Mouse (Mus musculus): Measurements from ENCODE around the gene Car10. TPM values are rescaled to one million over a fixed set of nuclear protein-coding genes. Genes with fewer than 3 reads are reported as not detected.

Car10 gene
- polyA plus RNA-seq, 1 experiment: 0.55 TPM

DNA sequence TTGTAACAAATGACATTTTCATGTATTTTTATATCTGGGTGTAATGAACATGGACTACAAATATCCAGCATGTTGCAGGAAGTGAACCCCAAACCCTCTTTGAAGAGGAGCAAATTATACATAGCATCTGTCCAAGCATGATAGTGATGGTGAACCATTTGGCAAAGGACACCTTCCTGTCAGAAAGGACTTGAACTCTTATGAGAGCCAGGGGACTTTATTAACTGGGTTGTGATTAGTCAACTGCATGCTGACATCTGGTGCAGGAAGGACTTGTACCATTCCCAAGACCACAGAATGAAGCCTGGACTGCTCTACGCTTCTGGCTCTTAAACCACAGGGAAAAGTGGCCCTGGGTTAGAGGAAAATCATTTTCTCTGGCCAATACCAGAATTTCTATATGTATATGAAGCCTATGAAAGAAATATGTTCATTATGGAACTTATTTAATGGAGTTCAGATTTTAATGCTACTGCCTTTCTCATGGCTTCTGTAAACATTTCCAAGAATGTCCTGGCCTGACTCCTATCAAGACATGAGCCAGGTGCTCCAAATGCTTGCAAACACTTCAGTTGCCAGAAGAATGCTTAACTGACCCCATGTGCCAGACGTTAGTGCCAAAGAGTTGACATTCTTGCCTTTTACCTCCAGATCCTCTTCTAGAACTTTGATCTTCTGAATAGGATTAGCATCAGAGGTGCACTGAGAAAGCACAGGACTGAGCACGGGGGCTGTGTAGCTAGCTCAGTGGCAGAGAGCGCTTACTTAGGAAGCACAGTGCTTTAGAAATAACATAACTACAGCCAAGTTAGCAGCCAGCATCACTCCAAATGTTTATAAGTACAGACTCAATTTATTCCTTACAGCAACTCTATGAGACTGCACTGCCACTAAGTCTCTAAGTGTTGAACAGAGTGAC lies 337.4 kb downstream of the Car10 start:
- no peak overlapping the region for H3K4me3 ChIP-seq (replicated peaks; ENCODE audit: control insufficient read depth, low read depth, low read length)
- TF ChIP-seq POLR2A (IDR thresholded peaks at IDR 0.05; ENCODE audit: borderline replicate concordance, control insufficient read depth, low read depth, low read length): no peak
- no peak for TF ChIP-seq CTCF (IDR thresholded peaks at IDR 0.05; ENCODE audit: control insufficient read depth, insufficient read depth, low read length)
- H3K27ac ChIP-seq (ENCODE audit: control insufficient read depth, insufficient read depth, low read depth, low read length, poor library complexity): no peak overlapping the region
- WGBS: 55% methylated on average over 4 of the region's 4 CpGs
- no peaks in the 10 kb centered on the region for H3K4me1 ChIP-seq (ENCODE audit: control insufficient read depth, insufficient read depth, low read length)

DNA sequence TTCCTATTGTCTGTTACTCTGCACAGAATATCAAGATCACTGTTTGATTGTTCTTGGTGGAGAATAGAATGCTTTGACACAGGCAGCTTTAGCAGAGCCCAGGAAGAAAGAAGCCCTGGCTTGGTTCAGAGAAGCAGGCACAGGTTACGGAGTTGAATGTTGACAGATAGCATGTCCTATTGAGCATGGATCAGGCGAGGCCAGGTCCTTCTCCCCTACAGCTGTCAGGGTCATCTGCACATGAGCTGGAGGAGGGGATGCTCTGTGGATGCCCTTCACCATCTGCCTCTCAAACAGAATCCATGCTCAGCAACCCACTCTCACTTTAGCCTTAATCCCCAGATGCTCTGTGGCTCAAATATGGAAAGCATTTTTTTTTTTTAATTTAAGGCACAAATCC lies 339.1 kb downstream of the Car10 start:
- TF ChIP-seq CTCF (IDR thresholded peaks at IDR 0.05; ENCODE audit: control insufficient read depth, insufficient read depth, low read length): no peak
- no peak for TF ChIP-seq POLR2A (IDR thresholded peaks at IDR 0.05; ENCODE audit: borderline replicate concordance, control insufficient read depth, low read depth, low read length)
- Histone ChIP-seq H3K4me3 (replicated peaks; ENCODE audit: control insufficient read depth, low read depth, low read length) (no peak overlapping the region), H3K4me1 (ENCODE audit: control insufficient read depth, insufficient read depth, low read length) (no peaks in the 10 kb centered on the region), H3K27ac (ENCODE audit: control insufficient read depth, insufficient read depth, low read depth, low read length, poor library complexity) (no peak overlapping the region)
- WGBS: 67% methylated on average over 2 of the region's 2 CpGs

DNA sequence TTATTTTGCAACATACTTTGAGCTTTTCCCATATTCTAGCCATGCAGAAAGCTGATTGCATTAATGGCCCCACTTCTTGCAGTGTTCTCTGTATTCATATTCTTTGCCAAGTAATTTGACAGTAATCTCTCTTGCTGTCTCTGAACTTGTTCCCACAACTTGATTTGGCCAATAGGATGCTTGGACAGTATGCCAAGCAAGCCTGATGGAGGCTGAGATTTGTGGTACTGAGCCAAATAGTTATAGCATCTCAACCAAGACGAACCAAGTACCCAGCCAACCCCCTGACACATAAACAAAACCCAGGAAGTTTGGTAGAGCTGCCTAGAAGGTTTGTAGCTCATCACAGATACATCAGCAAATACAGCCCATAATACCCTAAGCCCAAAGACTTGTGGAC lies 342.6 kb downstream of the Car10 start:
- no peaks in the 10 kb centered on the region for H3K4me1 ChIP-seq (ENCODE audit: control insufficient read depth, insufficient read depth, low read length)
- 61% methylated on average over 1 of the region's 1 CpGs for WGBS
- H3K27ac ChIP-seq (ENCODE audit: control insufficient read depth, insufficient read depth, low read depth, low read length, poor library complexity): no peak overlapping the region
- TF ChIP-seq CTCF (IDR thresholded peaks at IDR 0.05; ENCODE audit: control insufficient read depth, insufficient read depth, low read length) (no peak), POLR2A (IDR thresholded peaks at IDR 0.05; ENCODE audit: borderline replicate concordance, control insufficient read depth, low read depth, low read length) (no peak)
- H3K4me3 ChIP-seq (replicated peaks; ENCODE audit: control insufficient read depth, low read depth, low read length): no peak overlapping the region

DNA sequence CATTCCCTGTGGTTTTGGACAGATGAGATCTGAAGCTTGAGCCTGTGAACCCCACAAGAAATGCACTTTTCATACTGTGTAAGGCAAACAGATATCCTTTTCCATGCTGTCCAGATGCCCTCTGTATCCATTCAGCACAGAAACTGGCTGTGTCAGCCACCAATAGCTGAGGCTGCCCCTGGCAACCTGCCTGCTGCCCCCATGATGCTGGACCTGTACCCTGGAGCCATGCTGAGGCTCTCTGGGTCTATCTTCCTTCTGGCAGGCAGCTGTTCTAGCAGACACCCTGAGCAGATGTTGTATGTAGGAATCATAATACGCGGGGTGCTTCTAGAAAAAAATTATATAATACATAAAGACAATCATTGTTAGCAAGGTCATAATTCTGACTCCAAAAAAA lies 345.9 kb downstream of the Car10 start:
- WGBS: 90% methylated on average over 2 of the region's 2 CpGs
- Histone ChIP-seq H3K4me3 (replicated peaks; ENCODE audit: control insufficient read depth, low read depth, low read length) (no peak overlapping the region), H3K27ac (ENCODE audit: control insufficient read depth, insufficient read depth, low read depth, low read length, poor library complexity) (no peak overlapping the region), H3K4me1 (ENCODE audit: control insufficient read depth, insufficient read depth, low read length) (no peaks in the 10 kb centered on the region)
- no peak for TF ChIP-seq POLR2A (IDR thresholded peaks at IDR 0.05; ENCODE audit: borderline replicate concordance, control insufficient read depth, low read depth, low read length)
- no peak for TF ChIP-seq CTCF (IDR thresholded peaks at IDR 0.05; ENCODE audit: control insufficient read depth, insufficient read depth, low read length)

DNA sequence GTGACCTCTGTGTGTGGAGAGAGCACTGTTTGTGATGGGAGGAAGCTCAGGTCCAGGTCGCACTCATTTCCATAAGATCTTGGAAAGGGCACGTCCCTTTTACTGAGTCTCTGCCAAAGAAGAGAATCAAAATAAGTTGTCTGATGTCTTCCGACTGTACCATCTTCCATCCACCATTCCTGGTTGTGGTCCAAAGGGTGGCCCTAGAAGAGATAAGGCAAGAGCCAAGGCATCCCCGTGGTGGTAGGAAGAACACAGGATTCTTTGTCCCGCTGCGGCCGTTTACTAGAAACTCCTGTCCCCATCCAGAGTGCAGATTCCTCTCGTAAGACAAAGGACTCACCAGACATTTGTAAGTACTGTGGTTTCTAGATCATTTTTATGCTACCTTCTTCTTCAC lies 346.9 kb downstream of the Car10 start:
- H3K27ac ChIP-seq (ENCODE audit: control insufficient read depth, insufficient read depth, low read depth, low read length, poor library complexity): no peak overlapping the region
- 78% methylated on average over 8 of the region's 8 CpGs for WGBS

DNA sequence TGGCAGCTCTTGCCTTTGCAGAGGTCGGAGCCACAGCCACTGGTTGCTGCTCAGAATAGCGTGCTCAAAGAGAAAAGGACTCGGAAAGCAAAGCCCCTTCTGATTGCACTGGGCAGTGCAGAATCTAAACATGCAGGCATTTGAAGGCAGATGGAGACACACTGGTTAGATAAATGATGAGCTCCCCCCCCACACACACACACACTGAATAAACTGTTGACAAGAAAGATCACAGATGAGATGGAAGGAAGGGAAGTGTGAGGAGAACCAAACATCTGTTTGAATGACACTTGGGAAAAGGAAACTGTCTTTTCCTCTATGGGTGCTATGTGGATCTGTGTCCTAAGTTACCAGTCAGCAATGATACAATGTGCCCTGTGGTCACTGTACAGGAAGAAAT lies 349.7 kb downstream of the Car10 start:
- H3K27ac ChIP-seq (ENCODE audit: control insufficient read depth, insufficient read depth, low read depth, low read length, poor library complexity): no peak overlapping the region
- H3K4me1 ChIP-seq (ENCODE audit: control insufficient read depth, insufficient read depth, low read length): no peaks in the 10 kb centered on the region
- WGBS: 73% methylated on average over 3 of the region's 3 CpGs
- no peak overlapping the region for H3K4me3 ChIP-seq (replicated peaks; ENCODE audit: control insufficient read depth, low read depth, low read length)
- TF ChIP-seq CTCF (IDR thresholded peaks at IDR 0.05; ENCODE audit: control insufficient read depth, insufficient read depth, low read length) (no peak), POLR2A (IDR thresholded peaks at IDR 0.05; ENCODE audit: borderline replicate concordance, control insufficient read depth, low read depth, low read length) (no peak)

More for the DNA sequence above, 346.9 kb downstream of the Car10 start:
- H3K4me3 ChIP-seq (replicated peaks; ENCODE audit: control insufficient read depth, low read depth, low read length): no peak overlapping the region
- H3K4me1 ChIP-seq (ENCODE audit: control insufficient read depth, insufficient read depth, low read length): no peaks in the 10 kb centered on the region
- no peak for TF ChIP-seq CTCF (IDR thresholded peaks at IDR 0.05; ENCODE audit: control insufficient read depth, insufficient read depth, low read length)
- TF ChIP-seq POLR2A (IDR thresholded peaks at IDR 0.05; ENCODE audit: borderline replicate concordance, control insufficient read depth, low read depth, low read length): no peak

DNA sequence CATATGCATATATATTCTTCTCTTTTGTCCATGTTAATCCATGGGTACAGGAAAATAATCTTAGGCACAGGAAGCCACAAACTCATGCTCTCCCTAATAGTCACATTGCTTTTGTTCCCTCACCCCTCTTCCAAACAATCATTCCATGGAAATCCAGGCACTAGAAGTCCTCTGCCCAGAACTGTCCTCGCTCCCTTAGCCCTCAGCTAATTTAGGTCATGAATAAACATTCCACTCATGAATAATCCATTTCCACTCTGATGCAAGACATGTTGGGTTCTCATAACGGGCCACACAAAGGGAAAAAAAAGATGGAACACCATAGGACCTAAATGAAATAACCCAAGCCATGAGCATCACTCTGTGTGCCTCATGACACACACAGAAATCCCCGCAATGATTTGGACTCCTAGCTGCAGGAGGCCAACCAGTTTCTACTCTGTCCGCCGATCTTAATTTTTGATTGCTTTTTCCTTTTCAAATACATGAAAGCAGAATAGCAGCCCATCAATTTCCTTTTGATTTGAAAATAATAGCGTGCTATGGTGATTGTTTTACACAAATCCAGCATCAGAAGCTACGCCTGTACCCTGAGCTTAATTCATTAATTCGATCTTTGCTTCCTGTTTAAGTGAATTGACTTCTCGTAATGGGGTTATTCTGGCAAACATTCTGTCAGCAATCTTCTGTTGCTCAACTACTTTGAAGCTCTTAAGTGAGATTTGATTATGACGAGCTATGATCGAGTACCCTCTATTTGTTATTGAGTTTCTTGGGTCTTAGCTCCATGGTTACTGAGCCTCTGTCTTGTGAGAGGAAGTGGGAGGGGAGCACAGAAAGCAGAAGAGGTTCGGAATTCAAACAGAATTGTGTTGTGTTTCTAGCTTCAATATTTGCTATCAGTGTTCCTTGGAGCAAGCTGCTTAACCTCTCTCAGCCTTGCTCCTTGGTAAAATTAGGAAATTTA lies 350.7 kb downstream of the Car10 start:
- WGBS: 69% methylated on average over 12 of the region's 12 CpGs
- Histone ChIP-seq H3K4me1 (ENCODE audit: control insufficient read depth, insufficient read depth, low read length) (no peaks in the 10 kb centered on the region), H3K4me3 (replicated peaks; ENCODE audit: control insufficient read depth, low read depth, low read length) (no peak overlapping the region), H3K27ac (ENCODE audit: control insufficient read depth, insufficient read depth, low read depth, low read length, poor library complexity) (no peak overlapping the region)
- TF ChIP-seq POLR2A (IDR thresholded peaks at IDR 0.05; ENCODE audit: borderline replicate concordance, control insufficient read depth, low read depth, low read length) (no peak), CTCF (IDR thresholded peaks at IDR 0.05; ENCODE audit: control insufficient read depth, insufficient read depth, low read length) (no peak)

DNA sequence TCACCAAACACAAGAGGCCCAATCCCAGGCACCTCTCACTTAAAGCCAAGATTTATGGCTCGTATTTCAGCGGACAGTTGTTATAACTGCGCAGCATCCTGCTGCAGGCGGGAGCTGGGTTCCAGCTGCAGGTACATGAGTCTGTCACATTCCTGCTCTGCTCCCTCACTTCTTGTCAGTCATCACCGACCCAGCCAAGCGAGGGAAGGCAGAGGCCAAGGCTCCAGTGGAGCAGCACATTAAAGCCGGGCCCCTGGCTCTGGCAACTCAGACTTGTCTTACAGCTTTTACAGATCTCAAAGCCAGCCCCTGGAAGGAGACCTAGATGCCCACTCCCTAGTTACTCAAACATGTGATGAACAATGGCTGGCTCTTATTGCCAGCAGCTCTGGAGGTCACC lies 352.7 kb downstream of the Car10 start:
- TF ChIP-seq CTCF (IDR thresholded peaks at IDR 0.05; ENCODE audit: control insufficient read depth, insufficient read depth, low read length) (no peak), POLR2A (IDR thresholded peaks at IDR 0.05; ENCODE audit: borderline replicate concordance, control insufficient read depth, low read depth, low read length) (no peak)
- Histone ChIP-seq H3K27ac (ENCODE audit: control insufficient read depth, insufficient read depth, low read depth, low read length, poor library complexity) (no peak overlapping the region), H3K4me1 (ENCODE audit: control insufficient read depth, insufficient read depth, low read length) (no peaks in the 10 kb centered on the region), H3K4me3 (replicated peaks; ENCODE audit: control insufficient read depth, low read depth, low read length) (no peak overlapping the region)
- WGBS: 74% methylated on average over 7 of the region's 7 CpGs

Data from bone marrow, adult 2 months (tissue).